Mouse (Mus musculus) testis, postnatal 14 days (tissue): ENCODE measurements around the gene Hoxc5.
A peak's percentile ranks its signal among the peaks of the same experiment; 100 is the strongest.

Experiments
- DNase-seq: peaks from one replicate; pipeline ENCODE4 v3.0.0; 2021; ENCODE audit warnings: low spot score

The Hoxc5 gene

GRCm38 (mm10) chr15:103011928-103012486 is 44.8 kb downstream of the Hoxc5 start:
- DNase-seq: peak; percentile 35

GRCm38 (mm10) chr15:103013238-103013984 is 46.2 kb downstream of the Hoxc5 start:
- DNase-seq: peak; percentile 43

- DNase-seq: peak; percentile 44
Measured at GRCm38 (mm10) chr15:103014166-103015008, 47.1 kb downstream of the Hoxc5 start.

GRCm38 (mm10) chr15:103015009-103015399 is 47.8 kb downstream of the Hoxc5 start:
- no peak for DNase-seq

- no peak for DNase-seq
Measured at GRCm38 (mm10) chr15:103015406-103016166, 48.3 kb downstream of the Hoxc5 start.

GRCm38 (mm10) chr15:103018636-103019035 is 51.4 kb downstream of the Hoxc5 start, which contains the start of gene Hoxc4:
TSS of gene Hoxc4 (plus strand) at chr15:103018934.
- DNase-seq: no peak

- no peak for DNase-seq
Measured at GRCm38 (mm10) chr15:103020899-103021418, 53.7 kb downstream of the Hoxc5 start.

GRCm38 (mm10) chr15:103021544-103021943 is 54.3 kb downstream of the Hoxc5 start:
- DNase-seq: no peak

GRCm38 (mm10) chr15:103024131-103024530 is 56.9 kb downstream of the Hoxc5 start:
- DNase-seq: no peak

GRCm38 (mm10) chr15:103027266-103028235 is 60.3 kb downstream of the Hoxc5 start:
- DNase-seq: no peak

GRCm38 (mm10) chr15:103028916-103029512 is 61.8 kb downstream of the Hoxc5 start:
- no peak for DNase-seq

- no peak for DNase-seq
Measured at GRCm38 (mm10) chr15:103030142-103030541, 62.9 kb downstream of the Hoxc5 start.

GRCm38 (mm10) chr15:103032167-103032566 is 64.9 kb downstream of the Hoxc5 start:
- no peak for DNase-seq

- DNase-seq: no peak
Measured at GRCm38 (mm10) chr15:103032646-103033575, 65.7 kb downstream of the Hoxc5 start.

GRCm38 (mm10) chr15:103034043-103034806 is 67.0 kb downstream of the Hoxc5 start:
- no peak for DNase-seq

- DNase-seq: no peak
Measured at GRCm38 (mm10) chr15:103034807-103035547, 67.7 kb downstream of the Hoxc5 start.

GRCm38 (mm10) chr15:103035548-103035881 is 68.3 kb downstream of the Hoxc5 start:
- DNase-seq: no peak

- DNase-seq: no peak
Measured at GRCm38 (mm10) chr15:103037579-103037978, 70.3 kb downstream of the Hoxc5 start.
